Mouse (Mus musculus) limb, embryonic 12.5 days (tissue): ENCODE data around the gene Hps5. TPM values are rescaled to one million over a fixed set of nuclear protein-coding genes. Genes with fewer than 3 reads are reported as not detected.
"Not testable (repeated sequence)": the region's sequence is repeated elsewhere in the genome, so short reads cannot be mapped to it uniquely, and the experiment has no call there.

Experiments used
- ATAC-seq: fragments of 200-750 bp; cut with Nextera tagmentation; 2 replicates; pipeline ENCODE4 v1.8.0; 2017; ENCODE audit warnings: low read depth, moderate TSS enrichment; ENCODE audit not compliant: insufficient number of reproducible peaks, insufficient read depth, low FRiP score, low TSS enrichment
- H3K27ac ChIP-seq: fragments of 300-500 bp; sonication (generic); 2 replicates; pipeline ENCODE4 v1.5.1; 2016; ENCODE audit warnings: mild to moderate bottlenecking, moderate library complexity
- H3K27me3 ChIP-seq: fragments of 300-500 bp; sonication (generic); 2 replicates; pipeline ENCODE4 v1.6.1; 2016; ENCODE audit warnings: mild to moderate bottlenecking, moderate library complexity
- H3K36me3 ChIP-seq: fragments of 300-500 bp; sonication (generic); 2 replicates; pipeline ENCODE4 v1.6.1; 2016; ENCODE audit warnings: mild to moderate bottlenecking, moderate library complexity
- H3K4me1 ChIP-seq: fragments of 300-500 bp; sonication (generic); replicated peaks from 2 replicates; pipeline ENCODE4 v1.6.1; 2016
- H3K4me2 ChIP-seq: fragments of 300-500 bp; sonication (generic); 2 replicates; pipeline ENCODE4 v1.6.1; 2016; ENCODE audit warnings: mild to moderate bottlenecking, moderate library complexity
- H3K4me3 ChIP-seq: fragments of 300-500 bp; sonication (generic); replicated peaks from 2 replicates; pipeline ENCODE4 v1.5.1; 2016; ENCODE audit warnings: mild to moderate bottlenecking
- H3K9ac ChIP-seq: fragments of 300-500 bp; sonication (generic); replicated peaks from 2 replicates; pipeline ENCODE4 v1.6.1; 2016; ENCODE audit warnings: mild to moderate bottlenecking, moderate library complexity
- H3K9me3 ChIP-seq: fragments of 300-500 bp; sonication (generic); 2 replicates; pipeline ENCODE4 v1.6.1; 2016; ENCODE audit warnings: mild to moderate bottlenecking, moderate library complexity
- WGBS: fragments of 180-500 bp; shearing (Covaris S2); methylation state at CpG from one replicate; pipeline ENCODE4 v1.1.7; 2016; 5-methylcytosine and 5-hydroxymethylcytosine counted together
- polyA plus RNA-seq: library from polyadenylated mRNA; unstranded; fragments of >200 nt; fragmentation: Nextera tagmentation; extraction: Ambion mirVana; gene quantifications from 2 replicates; pipeline ENCODE4 v1.2.1, GENCODE M21; 2016

Gene Hps5
- polyA plus RNA-seq, 1 experiment from 2014 or later = 25.3 TPM

GRCm38 (mm10) chr7:46837073-46837472 lies 41.2 kb upstream of the Hps5 start:
- H3K4me1 ChIP-seq = peaks cover 20% of the 10 kb centered on the region
- no peak overlapping the region for H3K4me2 ChIP-seq
- H3K27me3 ChIP-seq = peaks cover 13% of the 10 kb centered on the region
- H3K27ac ChIP-seq = no peak overlapping the region
- no peak for ATAC-seq
- no peaks in the 10 kb centered on the region for H3K9me3 ChIP-seq
- 50% methylated on average over 5 of the region's 5 CpGs for WGBS
- no peaks in the 10 kb centered on the region for H3K36me3 ChIP-seq
- H3K9ac ChIP-seq = no peak overlapping the region
- no peak overlapping the region for H3K4me3 ChIP-seq

- no peak overlapping the region for H3K4me3 ChIP-seq
- no peak overlapping the region for H3K27ac ChIP-seq
- H3K4me1 ChIP-seq = peaks cover 20% of the 10 kb centered on the region
- 76% methylated on average over 5 of the region's 5 CpGs for WGBS
- H3K9ac ChIP-seq = no peak overlapping the region
- H3K9me3 ChIP-seq = no peaks in the 10 kb centered on the region
- H3K4me2 ChIP-seq = no peak overlapping the region
- no peak for ATAC-seq
- H3K27me3 ChIP-seq = peaks cover 7% of the 10 kb centered on the region
- no peaks in the 10 kb centered on the region for H3K36me3 ChIP-seq
These were observed 40.5 kb upstream of the Hps5 start for GRCm38 (mm10) chr7:46836357-46836756.

- no peak for ATAC-seq
- Histone ChIP-seq H3K4me1 (peaks cover 20% of the 10 kb centered on the region), H3K4me2 (no peak overlapping the region), H3K9ac (no peak overlapping the region), H3K27me3 (no peaks in the 10 kb centered on the region), H3K36me3 (no peaks in the 10 kb centered on the region), H3K4me3 (no peak overlapping the region), H3K9me3 (no peaks in the 10 kb centered on the region), H3K27ac (no peak overlapping the region)
- 34% methylated on average over 14 of the region's 14 CpGs for WGBS
These were observed 39.2 kb upstream of the Hps5 start for GRCm38 (mm10) chr7:46834994-46835610.

DNA sequence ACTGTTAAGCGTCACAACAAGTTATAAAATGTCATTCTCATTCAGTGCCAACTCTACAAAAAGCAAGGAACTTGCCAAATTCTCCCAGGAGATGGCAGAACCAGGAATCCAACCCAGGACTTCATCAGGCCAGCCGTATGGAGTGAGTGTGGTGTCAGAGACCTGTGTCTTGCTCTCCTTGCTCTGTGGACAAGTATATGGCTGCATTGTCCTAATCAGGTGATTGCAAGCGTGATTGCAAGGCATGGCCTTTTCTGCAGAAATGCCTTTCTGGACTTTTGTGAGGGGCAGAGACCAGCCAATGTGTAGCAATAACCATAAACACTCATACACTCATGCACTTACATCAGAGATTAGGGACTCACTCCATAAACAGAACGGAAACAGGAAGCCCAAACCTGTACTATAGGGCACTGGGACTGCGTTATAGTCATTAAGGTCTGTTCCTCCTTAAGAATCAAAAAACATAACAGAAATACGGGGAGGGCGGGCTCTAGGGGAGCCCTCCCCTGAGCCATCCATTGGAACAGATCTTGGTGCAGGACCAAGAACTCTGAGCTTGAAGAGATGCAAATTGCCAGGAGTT lies 37.9 kb upstream of the Hps5 start:
- Histone ChIP-seq H3K9ac (no peak overlapping the region), H3K4me1 (peaks cover 11% of the 10 kb centered on the region), H3K27me3 (no peaks in the 10 kb centered on the region), H3K4me2 (no peak overlapping the region), H3K4me3 (no peak overlapping the region), H3K27ac (no peak overlapping the region), H3K36me3 (no peaks in the 10 kb centered on the region), H3K9me3 (no peaks in the 10 kb centered on the region)
- 81% methylated on average over 7 of the region's 7 CpGs for WGBS
- no peak for ATAC-seq

DNA sequence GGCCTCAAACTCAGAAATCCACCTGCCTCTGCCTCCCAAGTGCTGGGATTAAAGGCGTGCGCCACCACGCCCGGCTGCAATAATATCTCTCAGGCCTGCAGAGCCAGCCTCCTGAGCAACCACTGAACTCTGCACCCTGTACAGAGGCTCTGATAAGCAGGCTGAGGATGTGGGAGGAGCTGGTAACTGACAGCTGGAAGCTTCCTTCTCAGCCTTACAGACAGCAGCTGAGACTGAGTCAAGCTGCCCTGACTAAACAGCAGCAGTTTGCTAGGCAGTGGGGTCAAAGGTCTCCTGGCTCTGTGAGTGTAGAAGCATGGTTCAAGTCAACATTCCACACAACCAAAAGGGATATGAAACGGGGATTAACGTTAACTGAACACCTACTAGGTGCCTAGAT lies 37.4 kb upstream of the Hps5 start:
- ATAC-seq = no peak
- no peaks in the 10 kb centered on the region for H3K9me3 ChIP-seq
- H3K27ac ChIP-seq = no peak overlapping the region
- no peak overlapping the region for H3K4me3 ChIP-seq
- no peak overlapping the region for H3K4me2 ChIP-seq
- H3K27me3 ChIP-seq = no peaks in the 10 kb centered on the region
- H3K9ac ChIP-seq = no peak overlapping the region
- H3K36me3 ChIP-seq = no peaks in the 10 kb centered on the region
- WGBS = 77% methylated on average over 6 of the region's 6 CpGs
- H3K4me1 ChIP-seq = peaks cover 6% of the 10 kb centered on the region

DNA sequence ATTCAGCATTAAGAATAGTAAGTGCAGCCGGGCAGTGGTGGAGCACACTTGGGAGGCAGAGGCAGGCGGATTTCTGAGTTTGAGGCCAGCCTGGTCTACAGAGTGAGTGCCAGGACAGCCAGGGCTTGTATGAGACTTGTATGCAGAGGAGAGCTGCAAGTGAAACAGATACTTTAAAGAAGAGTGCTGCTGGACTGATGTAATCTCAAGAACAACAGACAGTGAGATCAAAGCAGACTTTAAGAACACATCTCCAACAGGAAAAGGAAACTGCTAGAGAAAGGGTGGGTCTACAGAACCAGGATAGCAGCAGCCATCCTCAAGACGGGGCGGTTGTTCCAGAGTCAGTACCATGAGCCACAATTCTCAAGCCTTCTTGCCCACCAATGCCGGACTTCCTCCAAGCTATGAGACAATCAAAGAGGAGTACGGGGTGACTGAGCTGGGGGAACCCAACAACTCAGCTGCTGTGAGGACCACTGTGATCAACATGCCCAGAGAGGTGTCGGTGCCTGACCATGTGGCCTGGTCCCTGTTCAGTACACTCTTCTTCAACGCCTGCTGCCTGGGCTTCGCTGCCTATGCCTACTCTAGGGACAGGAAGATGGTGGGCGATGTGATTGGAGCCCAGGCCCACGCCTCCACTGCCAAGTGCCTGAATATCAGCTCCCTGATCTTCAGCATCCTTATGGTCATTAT lies 36.4 kb upstream of the Hps5 start:
- ATAC-seq, H3K27ac ChIP-seq, H3K36me3 ChIP-seq, H3K4me1 ChIP-seq, H3K4me3 ChIP-seq, H3K9ac ChIP-seq, H3K4me2 ChIP-seq, H3K27me3 ChIP-seq, H3K9me3 ChIP-seq: not testable (repeated sequence)
- 94% methylated on average over 11 of the region's 11 CpGs for WGBS

DNA sequence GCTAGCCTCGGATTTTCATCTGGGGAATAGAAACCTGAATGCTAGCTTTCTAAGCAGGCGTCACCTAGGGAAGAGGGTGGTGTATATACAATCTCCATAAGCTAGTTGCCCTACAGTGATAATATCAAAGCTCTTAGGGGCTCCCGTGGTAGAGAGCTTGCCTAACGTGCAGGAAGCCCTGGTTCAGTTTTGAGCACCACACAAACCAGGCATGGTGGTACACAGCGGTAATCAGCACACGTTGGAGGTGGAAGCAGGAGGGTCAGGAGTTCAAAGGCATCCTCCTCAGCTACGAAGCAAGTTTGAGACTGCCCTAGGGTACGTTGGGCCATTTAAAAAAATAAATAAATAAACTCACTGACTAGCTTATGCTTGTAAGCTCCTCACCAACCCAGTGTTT lies 35.8 kb upstream of the Hps5 start:
- Histone ChIP-seq H3K36me3 (no peaks in the 10 kb centered on the region), H3K4me1 (no peaks in the 10 kb centered on the region), H3K27me3 (no peaks in the 10 kb centered on the region), H3K9me3 (no peaks in the 10 kb centered on the region), H3K4me2 (no peak overlapping the region), H3K4me3 (no peak overlapping the region), H3K27ac (no peak overlapping the region), H3K9ac (no peak overlapping the region)
- 81% methylated on average over 8 of the region's 8 CpGs for WGBS
- no peak for ATAC-seq

- H3K4me2 ChIP-seq = no peak overlapping the region
- H3K4me3 ChIP-seq = no peak overlapping the region
- no peak overlapping the region for H3K27ac ChIP-seq
- 59% methylated on average over 13 of the region's 13 CpGs for whole genome bisulfite sequencing
- H3K27me3 ChIP-seq = no peaks in the 10 kb centered on the region
- no peaks in the 10 kb centered on the region for H3K4me1 ChIP-seq
- no peaks in the 10 kb centered on the region for H3K9me3 ChIP-seq
- no peak for ATAC-seq
- no peak overlapping the region for H3K9ac ChIP-seq
- no peaks in the 10 kb centered on the region for H3K36me3 ChIP-seq
These were observed 35.1 kb upstream of the Hps5 start for GRCm38 (mm10) chr7:46830799-46831590.

- Histone ChIP-seq H3K27me3 (no peaks in the 10 kb centered on the region), H3K4me2 (no peak overlapping the region), H3K4me1 (no peaks in the 10 kb centered on the region), H3K27ac (no peak overlapping the region), H3K4me3 (no peak overlapping the region), H3K9ac (no peak overlapping the region), H3K9me3 (no peaks in the 10 kb centered on the region), H3K36me3 (no peaks in the 10 kb centered on the region)
- WGBS = 89% methylated on average over 12 of the region's 12 CpGs
- no peak for ATAC-seq
These were observed 34.0 kb upstream of the Hps5 start for GRCm38 (mm10) chr7:46829911-46830310.

- Histone ChIP-seq H3K9me3 (no peaks in the 10 kb centered on the region), H3K4me3 (no peak overlapping the region), H3K27ac (no peak overlapping the region), H3K27me3 (no peaks in the 10 kb centered on the region), H3K36me3 (peaks cover 16% of the 10 kb centered on the region), H3K4me2 (no peak overlapping the region), H3K4me1 (no peaks in the 10 kb centered on the region), H3K9ac (no peak overlapping the region)
- no peak for ATAC-seq
- 73% methylated on average over 2 of the region's 2 CpGs for WGBS
These were observed 31.9 kb upstream of the Hps5 start for GRCm38 (mm10) chr7:46827803-46828184.

GRCm38 (mm10) chr7:46827046-46827802 lies 31.4 kb upstream of the Hps5 start:
- 80% methylated on average over 20 of the region's 20 CpGs for WGBS
- ATAC-seq = no peak
- peaks cover 21% of the 10 kb centered on the region for H3K36me3 ChIP-seq
- H3K9me3 ChIP-seq = no peaks in the 10 kb centered on the region
- H3K27me3 ChIP-seq = no peaks in the 10 kb centered on the region
- H3K4me3 ChIP-seq = no peak overlapping the region
- H3K9ac ChIP-seq = no peak overlapping the region
- no peak overlapping the region for H3K27ac ChIP-seq
- no peaks in the 10 kb centered on the region for H3K4me1 ChIP-seq
- H3K4me2 ChIP-seq = no peak overlapping the region
